Mouse (Mus musculus): ENCODE data around the gene Srgn. TPM values are rescaled to one million over a fixed set of nuclear protein-coding genes. Genes with fewer than 3 reads are reported as not detected.
A peak's percentile ranks its signal among the peaks of the same experiment; 100 is the strongest.

The Srgn gene
- polyA plus RNA-seq (2016; fragmentation: Nextera tagmentation; extraction: Ambion mirVana) = 54.4 and 57.7 TPM in 2 replicates

GRCm38 (mm10) chr10:62527351-62527750 lies at the start of gene Srgn:
Gene Srgn, minus strand, starts transcription at chr10:62527451.
- H3K27me3 ChIP-seq (replicated peaks) = no peaks in the 10 kb centered on the region
- WGBS (ENCODE audit: insufficient replicate concordance) = 80% methylated on average over 14 of the region's 14 CpGs

DNA sequence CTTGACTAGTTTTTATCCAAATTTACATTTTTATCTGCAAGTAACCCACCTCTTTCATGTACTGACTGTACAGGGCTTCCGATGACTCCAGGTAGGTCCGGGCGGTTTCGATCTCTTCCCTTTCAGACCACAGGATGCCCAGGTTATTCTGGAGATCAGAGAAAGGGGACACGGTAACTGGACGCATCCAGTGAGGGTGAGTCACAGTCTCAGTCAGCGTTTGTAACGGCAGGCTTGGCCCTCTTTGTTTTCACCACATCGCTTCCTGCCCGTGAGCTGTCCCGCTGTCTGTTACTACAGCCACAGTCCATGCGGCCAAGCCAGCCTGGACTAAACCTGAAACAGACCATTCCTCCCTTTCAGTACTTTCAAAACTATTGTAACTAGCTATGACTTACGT lies 47.8 kb upstream of the Srgn start:
- Histone ChIP-seq H3K36me3 (peaks cover 59% of the 10 kb centered on the region), H3K4me2 (no peak overlapping the region), H3K4me1 (peaks cover 21% of the 10 kb centered on the region), H3K27me3 (replicated peaks) (no peaks in the 10 kb centered on the region), H3K27ac (no peak overlapping the region), H3K9ac (no peak overlapping the region), H3K4me3 (no peak overlapping the region), H3K9me3 (replicated peaks) (no peaks in the 10 kb centered on the region)
- 82% methylated on average over 13 of the region's 13 CpGs for WGBS (ENCODE audit: insufficient replicate concordance)
- ATAC-seq = no peak

More at GRCm38 (mm10) chr10:62527351-62527750, at the start of gene Srgn:
- H3K36me3 ChIP-seq = no peaks in the 10 kb centered on the region
- no peaks in the 10 kb centered on the region for H3K9me3 ChIP-seq (replicated peaks)
- H3K4me3 ChIP-seq = no peak within 1 kb of the TSS
- ATAC-seq = no peak
- H3K27ac ChIP-seq = no peak within 1 kb of the TSS
- peaks cover 9% of the 10 kb centered on the region for H3K4me1 ChIP-seq
- no peak within 1 kb of the TSS for H3K9ac ChIP-seq
- H3K4me2 ChIP-seq = no peak within 1 kb of the TSS

DNA sequence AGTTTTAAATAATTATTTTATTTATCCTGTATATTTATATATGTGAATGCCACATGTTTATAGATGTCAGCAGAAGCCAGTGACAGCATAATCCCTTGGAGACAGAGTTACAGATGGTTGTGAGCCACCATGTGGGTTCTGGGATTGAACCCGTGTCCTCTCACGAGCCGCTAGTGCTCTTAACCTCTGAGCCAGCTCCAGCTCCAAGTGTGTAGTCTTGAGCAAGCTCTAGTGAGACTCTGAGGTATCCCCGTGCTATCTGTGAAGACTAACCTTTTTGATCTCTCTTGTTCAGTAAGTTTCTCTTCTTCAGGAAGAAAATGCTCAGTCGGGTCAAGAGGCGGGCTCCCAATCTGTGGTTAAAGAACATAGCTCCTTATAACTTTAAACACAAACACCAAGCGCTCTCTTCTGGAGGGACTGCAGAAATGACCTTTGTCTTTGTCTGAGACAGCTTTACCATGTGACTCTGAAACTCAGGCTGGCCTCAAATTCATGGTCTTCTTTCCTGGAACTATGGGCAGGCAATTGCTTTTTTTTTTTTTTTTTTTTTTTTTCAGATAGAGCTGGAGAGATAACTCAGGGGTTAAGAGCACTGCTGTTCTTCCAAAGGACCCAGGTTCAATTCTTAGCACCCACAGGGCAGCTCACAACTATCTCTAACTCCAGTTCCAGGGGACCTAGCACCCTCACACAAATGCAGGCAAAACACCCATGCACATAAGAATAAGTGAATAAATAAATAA lies 43.0 kb upstream of the Srgn start:
- no peaks in the 10 kb centered on the region for H3K9me3 ChIP-seq (replicated peaks)
- peaks cover 89% of the 10 kb centered on the region for H3K36me3 ChIP-seq
- H3K27ac ChIP-seq = no peak overlapping the region
- no peak overlapping the region for H3K4me2 ChIP-seq
- no peaks in the 10 kb centered on the region for H3K27me3 ChIP-seq (replicated peaks)
- 80% methylated on average over 7 of the region's 7 CpGs for WGBS (ENCODE audit: insufficient replicate concordance)
- H3K4me3 ChIP-seq = no peak overlapping the region
- ATAC-seq = no peak
- no peak overlapping the region for H3K9ac ChIP-seq
- H3K4me1 ChIP-seq = peaks cover 7% of the 10 kb centered on the region; the same call in 1 of the 2 replicates

GRCm38 (mm10) chr10:62568861-62569260 lies 41.6 kb upstream of the Srgn start:
- Histone ChIP-seq H3K4me3 (no peak overlapping the region), H3K4me1 (peaks cover 7% of the 10 kb centered on the region; the same call in 1 of the 2 replicates), H3K4me2 (no peak overlapping the region), H3K27ac (no peak overlapping the region), H3K9me3 (replicated peaks) (no peaks in the 10 kb centered on the region), H3K9ac (no peak overlapping the region), H3K36me3 (peaks cover 90% of the 10 kb centered on the region), H3K27me3 (replicated peaks) (no peaks in the 10 kb centered on the region)
- 44% methylated on average over 4 of the region's 4 CpGs for WGBS (ENCODE audit: insufficient replicate concordance)
- ATAC-seq = no peak

DNA sequence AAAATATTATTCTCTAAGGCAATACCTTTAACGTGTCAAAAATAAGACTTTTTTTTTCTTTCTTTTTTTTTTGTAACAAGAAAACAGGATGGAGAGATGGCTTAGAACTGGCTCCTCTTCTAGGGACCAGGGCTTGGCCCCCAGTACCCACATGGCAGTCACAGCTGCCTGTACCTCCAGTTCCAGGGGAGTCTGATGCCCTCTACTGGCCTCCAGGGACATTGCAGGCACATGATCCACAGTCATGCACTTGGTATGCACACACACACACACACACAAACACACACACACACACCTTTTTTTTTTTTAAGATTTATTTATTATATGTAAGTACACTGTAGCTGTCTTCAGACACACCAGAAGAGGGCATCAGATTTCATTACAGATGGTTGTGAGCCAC lies 30.5 kb upstream of the Srgn start:
- no peaks in the 10 kb centered on the region for H3K9me3 ChIP-seq (replicated peaks)
- H3K9ac ChIP-seq = no peak overlapping the region
- H3K4me1 ChIP-seq = peaks cover 19% of the 10 kb centered on the region
- H3K4me3 ChIP-seq = no peak overlapping the region
- peaks cover 39% of the 10 kb centered on the region for H3K36me3 ChIP-seq
- 87% methylated on average over 1 of the region's 1 CpGs for WGBS (ENCODE audit: insufficient replicate concordance)
- no peak overlapping the region for H3K27ac ChIP-seq
- H3K27me3 ChIP-seq (replicated peaks) = no peaks in the 10 kb centered on the region
- ATAC-seq = no peak
- H3K4me2 ChIP-seq = no peak overlapping the region

GRCm38 (mm10) chr10:62556558-62556901 lies 29.3 kb upstream of the Srgn start:
- Histone ChIP-seq H3K36me3 (peaks cover 27% of the 10 kb centered on the region), H3K4me2 (no peak overlapping the region), H3K4me1 (peaks cover 19% of the 10 kb centered on the region), H3K27ac (no peak overlapping the region), H3K4me3 (no peak overlapping the region), H3K9ac (no peak overlapping the region), H3K9me3 (replicated peaks) (no peaks in the 10 kb centered on the region), H3K27me3 (replicated peaks) (no peaks in the 10 kb centered on the region)
- no peak for ATAC-seq
- WGBS (ENCODE audit: insufficient replicate concordance) = 63% methylated on average over 6 of the region's 6 CpGs

DNA sequence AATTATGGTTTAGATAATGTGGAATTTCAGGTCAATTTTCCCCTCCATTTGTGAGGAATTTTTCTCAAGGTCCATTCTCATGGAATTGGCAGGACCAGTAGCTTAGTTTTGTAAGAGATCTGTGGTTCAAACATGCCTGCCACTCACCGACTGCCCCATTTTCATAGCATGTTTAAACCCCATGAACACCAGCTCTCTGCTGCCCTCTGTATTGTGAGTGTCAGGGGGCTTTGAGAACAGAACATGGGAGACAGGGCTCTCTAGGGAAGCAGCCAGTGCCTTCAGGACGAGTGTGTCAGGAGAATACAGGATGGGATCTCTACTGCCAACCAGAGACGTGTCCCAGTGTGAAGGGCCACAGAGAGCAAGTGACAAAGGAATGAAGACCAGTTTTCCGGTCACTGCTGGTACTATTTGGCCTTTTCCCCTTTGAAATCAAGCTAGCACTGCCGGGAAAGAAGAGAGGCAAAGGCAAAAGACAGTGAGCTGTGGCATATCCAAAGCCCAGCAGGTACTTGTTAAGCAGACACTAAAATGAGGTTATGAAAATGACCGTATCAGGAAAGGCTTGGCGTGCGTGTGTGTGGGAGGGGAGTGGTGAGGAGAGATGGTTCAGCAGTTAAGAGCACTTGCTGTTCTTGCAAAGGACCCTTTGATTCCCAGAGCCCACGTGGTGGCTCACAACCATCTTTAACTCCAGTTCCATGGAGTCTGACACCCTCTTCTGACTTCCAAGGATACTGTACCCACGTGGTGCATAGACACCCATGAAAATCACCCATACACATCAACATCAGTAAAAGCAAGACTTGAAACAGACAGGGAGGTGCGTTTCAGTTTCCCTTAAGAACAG lies 28.7 kb upstream of the Srgn start:
- H3K4me2 ChIP-seq = no peak overlapping the region
- H3K4me1 ChIP-seq = peaks cover 19% of the 10 kb centered on the region
- 56% methylated on average over 11 of the region's 11 CpGs for WGBS (ENCODE audit: insufficient replicate concordance)
- H3K27ac ChIP-seq = no peak overlapping the region
- H3K36me3 ChIP-seq = peaks cover 24% of the 10 kb centered on the region
- no peak overlapping the region for H3K9ac ChIP-seq
- H3K9me3 ChIP-seq (replicated peaks) = no peaks in the 10 kb centered on the region
- ATAC-seq = no peak
- H3K4me3 ChIP-seq = no peak overlapping the region
- no peaks in the 10 kb centered on the region for H3K27me3 ChIP-seq (replicated peaks)

DNA sequence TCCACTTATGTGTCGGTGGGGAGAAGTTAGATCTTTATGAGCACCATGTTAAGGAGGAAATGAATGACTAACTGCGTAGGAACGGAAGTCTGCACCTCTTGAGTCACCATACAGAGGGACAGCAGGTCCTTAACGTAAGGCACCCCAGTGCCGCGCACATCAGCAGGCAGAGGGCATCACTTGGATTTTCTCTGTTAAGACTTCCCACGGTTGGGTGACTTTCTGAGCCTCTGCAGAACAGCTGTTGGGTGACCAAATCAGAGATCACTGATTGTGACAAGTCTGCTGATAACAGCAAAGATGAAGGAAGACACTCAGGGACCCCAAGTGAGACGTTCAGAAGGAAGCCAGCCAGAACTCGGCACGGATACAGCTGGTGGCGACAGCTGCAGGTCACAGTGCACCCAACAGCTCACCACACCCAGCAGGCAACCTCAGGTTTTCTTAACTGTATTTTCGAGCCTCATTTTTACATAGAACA lies 26.4 kb upstream of the Srgn start:
- Histone ChIP-seq H3K27me3 (replicated peaks) (0 out of 2 replicates have a peak, but pooled peaks cover 6% of the 10 kb centered on the region), H3K4me1 (peaks cover 28% of the 10 kb centered on the region), H3K4me3 (no peak overlapping the region), H3K27ac (no peak overlapping the region), H3K4me2 (no peak overlapping the region), H3K9me3 (replicated peaks) (no peaks in the 10 kb centered on the region), H3K36me3 (peaks cover 8% of the 10 kb centered on the region), H3K9ac (no peak overlapping the region)
- 44% methylated on average over 12 of the region's 12 CpGs for WGBS (ENCODE audit: insufficient replicate concordance)
- ATAC-seq = no peak

DNA sequence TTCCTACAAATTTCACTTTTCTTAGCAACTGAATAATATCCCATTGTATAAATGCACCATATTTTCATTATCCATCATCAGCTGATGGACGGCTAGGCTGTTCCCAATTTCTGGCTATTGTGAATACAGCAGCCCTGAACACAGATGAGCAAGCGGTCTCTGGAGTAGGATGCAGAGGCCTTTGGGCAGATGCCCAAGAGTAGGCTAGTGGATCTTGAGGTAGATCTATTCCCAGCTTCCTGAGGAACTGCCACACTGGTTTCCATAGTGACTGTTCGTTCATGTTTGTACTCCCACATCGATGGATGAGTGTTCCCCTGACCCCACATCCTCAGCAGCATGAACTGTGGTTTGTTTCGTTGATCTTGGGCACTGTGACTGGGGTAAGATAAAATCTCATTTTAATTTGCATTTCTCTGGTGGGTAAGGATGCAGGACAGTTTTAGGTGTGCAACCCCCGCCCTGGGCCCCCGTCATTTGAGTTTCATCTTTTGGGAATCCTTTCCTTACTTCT lies 23.6 kb upstream of the Srgn start:
- Histone ChIP-seq H3K9me3 (replicated peaks) (no peaks in the 10 kb centered on the region), H3K9ac (no peak overlapping the region)

DNA sequence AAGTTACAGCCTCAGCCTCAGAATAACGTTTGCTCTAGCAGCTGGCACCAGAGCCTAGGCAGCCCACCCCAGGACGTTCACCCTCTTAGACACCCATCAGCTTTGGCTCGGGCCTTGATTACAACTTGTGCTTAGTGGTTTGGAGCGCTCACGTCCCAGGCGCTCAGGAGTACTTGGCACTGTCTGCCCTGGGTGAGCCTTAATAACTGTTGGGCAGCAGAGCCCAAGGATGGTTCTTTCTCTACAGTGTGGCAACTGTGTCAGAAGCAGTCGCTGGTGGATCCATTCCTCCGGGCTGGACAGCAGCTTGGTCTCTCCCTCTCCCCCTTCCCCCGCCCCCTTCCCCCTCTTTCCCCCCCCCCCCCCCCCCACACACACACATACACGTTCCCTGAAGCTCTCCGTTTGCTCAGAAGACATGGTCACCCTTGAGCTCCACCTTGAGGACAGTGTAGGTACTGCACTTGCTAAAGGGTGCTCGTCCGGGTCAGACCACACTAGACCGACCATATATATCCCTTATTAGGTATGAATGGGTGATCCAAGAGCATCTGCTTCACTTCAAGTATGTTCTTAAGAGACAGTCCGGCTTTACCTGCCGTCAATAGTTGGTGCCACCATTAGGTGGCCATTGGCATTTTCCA lies 22.4 kb upstream of the Srgn start:
- H3K36me3 ChIP-seq = no peaks in the 10 kb centered on the region
- no peak overlapping the region for H3K4me3 ChIP-seq
- peak; percentile 70 for ATAC-seq
- WGBS (ENCODE audit: insufficient replicate concordance) = 20% methylated on average over 15 of the region's 16 CpGs
- H3K4me2 ChIP-seq = peak overlapping the region; percentile 39
- 0 out of 2 replicates have a peak, but pooled peaks cover 11% of the 10 kb centered on the region for H3K27me3 ChIP-seq (replicated peaks)
- H3K27ac ChIP-seq = no peak overlapping the region
- no peaks in the 10 kb centered on the region for H3K9me3 ChIP-seq (replicated peaks)
- H3K9ac ChIP-seq = no peak overlapping the region
- peaks cover 22% of the 10 kb centered on the region for H3K4me1 ChIP-seq

More for the DNA sequence above, 23.6 kb upstream of the Srgn start:
- Histone ChIP-seq H3K27ac (no peak overlapping the region), H3K27me3 (replicated peaks) (0 out of 2 replicates have a peak, but pooled peaks cover 11% of the 10 kb centered on the region), H3K4me3 (no peak overlapping the region), H3K4me1 (peaks cover 24% of the 10 kb centered on the region), H3K4me2 (no peak overlapping the region), H3K36me3 (no peaks in the 10 kb centered on the region)
- no peak for ATAC-seq
- WGBS (ENCODE audit: insufficient replicate concordance) = 72% methylated on average over 7 of the region's 7 CpGs

DNA sequence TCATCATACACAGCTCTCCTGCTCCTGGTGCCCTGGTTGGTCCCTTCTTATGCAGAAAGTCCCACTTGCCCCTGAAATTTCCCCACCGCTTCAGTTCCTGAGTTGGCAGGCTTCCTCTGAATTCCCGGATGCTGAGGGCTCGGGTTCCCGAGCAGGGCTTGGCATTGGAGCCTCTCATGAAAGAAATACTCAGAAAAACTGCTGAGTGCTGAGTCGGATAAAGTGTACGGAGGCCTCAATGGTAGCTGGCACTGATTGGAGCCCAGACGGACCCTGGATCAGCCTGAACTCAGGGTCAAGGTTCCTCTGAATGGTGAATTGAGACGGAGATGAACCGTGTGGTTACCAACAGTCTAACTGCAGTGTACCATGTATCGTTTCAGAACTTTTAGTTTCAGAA lies 19.2 kb upstream of the Srgn start:
- WGBS (ENCODE audit: insufficient replicate concordance) = 72% methylated on average over 10 of the region's 10 CpGs
- no peak overlapping the region for H3K4me2 ChIP-seq
- H3K9me3 ChIP-seq (replicated peaks) = no peaks in the 10 kb centered on the region
- H3K9ac ChIP-seq = no peak overlapping the region
- peaks cover 31% of the 10 kb centered on the region for H3K4me1 ChIP-seq
- no peak for ATAC-seq
- H3K4me3 ChIP-seq = no peak overlapping the region
- H3K36me3 ChIP-seq = no peaks in the 10 kb centered on the region
- H3K27me3 ChIP-seq (replicated peaks) = 0 out of 2 replicates have a peak, but pooled peaks cover 11% of the 10 kb centered on the region
- no peak overlapping the region for H3K27ac ChIP-seq
